Mouse (Mus musculus): ENCODE data around the gene Ubl4b. TPM values are rescaled to one million over a fixed set of nuclear protein-coding genes. Genes with fewer than 3 reads are reported as not detected.

The Ubl4b gene
- total and polyA plus RNA-seq, 2 experiments from 2014 or later, result not detected

DNA sequence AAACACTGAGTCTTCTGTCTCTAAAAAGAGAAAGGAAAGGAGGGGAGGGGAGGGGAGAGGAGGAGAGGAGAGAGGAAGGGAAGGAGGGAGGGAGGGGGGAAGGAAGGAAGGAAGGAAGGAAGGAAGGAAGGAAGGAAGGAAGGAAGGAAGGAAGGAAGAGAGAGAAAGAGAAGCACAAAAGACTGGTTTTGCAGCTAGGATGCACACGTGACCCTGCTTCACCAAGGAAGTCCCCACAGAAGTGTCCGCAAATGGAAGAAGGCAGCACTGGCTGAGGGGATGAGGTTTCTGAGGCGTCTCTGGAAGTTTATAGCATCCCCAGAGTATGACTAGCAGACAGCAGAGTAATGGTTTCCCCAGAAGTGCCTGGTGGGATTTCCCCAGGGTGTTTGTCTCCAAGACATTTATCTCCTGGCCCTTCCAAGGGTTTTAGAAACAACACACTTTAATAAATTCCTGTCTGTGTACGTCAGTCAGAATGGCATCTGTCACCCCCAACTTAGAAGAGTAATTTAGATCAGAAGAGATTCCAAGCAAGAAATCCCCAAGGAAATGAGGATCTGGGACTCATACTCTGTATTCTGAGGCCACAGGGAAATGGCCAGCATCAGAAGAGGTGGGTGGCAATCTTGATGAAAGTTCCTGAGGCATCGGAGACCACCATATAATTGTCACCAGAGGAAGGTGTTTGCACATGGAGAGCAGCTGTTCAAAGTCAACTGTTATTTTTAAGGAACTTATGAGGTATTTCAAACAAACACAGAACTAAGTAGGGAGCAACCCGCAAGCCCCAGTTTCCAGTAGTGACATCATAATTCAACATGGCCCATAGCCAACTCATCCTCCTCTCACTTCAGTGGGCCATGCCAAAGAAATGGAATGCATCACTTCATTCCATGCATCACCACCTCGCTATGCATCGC, 11.5 kb downstream of the Ubl4b start:
- Histone ChIP-seq H3K4me1 (ENCODE audit: insufficient read depth, low read length) (0 out of 2 replicates have a peak, but pooled peaks cover 13% of the 10 kb centered on the region), H3K36me3 (ENCODE audit: insufficient read depth, low read length) (no peaks in the 10 kb centered on the region), H3K9ac (replicated peaks; ENCODE audit: low read length) (no peak overlapping the region), H3K27me3 (ENCODE audit: insufficient read depth, low read length) (no peaks in the 10 kb centered on the region), H3K4me2 (ENCODE audit: low read depth, low read length) (no peak overlapping the region), H3K9me3 (ENCODE audit: low read length) (no peaks in the 10 kb centered on the region), H3K4me3 (ENCODE audit: low read length) (no peak overlapping the region), H3K27ac (no peak overlapping the region)
- ATAC-seq, result no peak
- DNase-seq (ENCODE audit: low spot score), result no peak
- 68% methylated on average over 8 of the region's 8 CpGs for WGBS
- TF ChIP-seq CTCF (IDR thresholded peaks at IDR 0.05; ENCODE audit: low read depth), result no peak

DNA sequence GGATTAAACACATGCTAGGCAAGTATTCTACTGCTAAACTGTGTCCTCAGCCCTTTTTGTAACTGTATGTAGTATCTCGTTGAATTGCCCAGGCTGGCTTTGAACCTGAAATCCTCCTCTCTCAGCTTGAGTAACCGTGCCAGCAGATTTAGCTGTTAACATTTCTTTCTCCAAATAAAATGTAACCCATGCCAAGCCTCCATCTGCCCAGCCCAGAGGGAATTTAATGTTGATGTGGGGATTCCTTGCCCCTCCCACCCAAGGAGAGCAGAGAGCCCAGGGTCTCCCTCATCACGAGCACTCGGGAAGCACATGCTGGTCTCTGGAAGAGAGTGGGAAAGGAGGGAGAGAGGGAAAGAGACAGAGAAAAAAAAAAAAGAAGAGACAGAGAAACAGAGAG, 12.3 kb downstream of the Ubl4b start:
- H3K4me2 ChIP-seq (ENCODE audit: low read depth, low read length), result no peak overlapping the region
- WGBS, result 47% methylated on average over 4 of the region's 4 CpGs
- H3K4me1 ChIP-seq (ENCODE audit: insufficient read depth, low read length), result 0 out of 2 replicates have a peak, but pooled peaks cover 7% of the 10 kb centered on the region
- no peaks in the 10 kb centered on the region for H3K27me3 ChIP-seq (ENCODE audit: insufficient read depth, low read length)
- no peaks in the 10 kb centered on the region for H3K9me3 ChIP-seq (ENCODE audit: low read length)
- no peaks in the 10 kb centered on the region for H3K36me3 ChIP-seq (ENCODE audit: insufficient read depth, low read length)
- no peak overlapping the region for H3K9ac ChIP-seq (replicated peaks; ENCODE audit: low read length)
- H3K27ac ChIP-seq, result no peak overlapping the region
- no peak overlapping the region for H3K4me3 ChIP-seq (ENCODE audit: low read length)
- ATAC-seq (no peak), DNase-seq (ENCODE audit: low spot score) (peak; percentile 40)
- TF ChIP-seq CTCF (IDR thresholded peaks at IDR 0.05; ENCODE audit: low read depth), result no peak

DNA sequence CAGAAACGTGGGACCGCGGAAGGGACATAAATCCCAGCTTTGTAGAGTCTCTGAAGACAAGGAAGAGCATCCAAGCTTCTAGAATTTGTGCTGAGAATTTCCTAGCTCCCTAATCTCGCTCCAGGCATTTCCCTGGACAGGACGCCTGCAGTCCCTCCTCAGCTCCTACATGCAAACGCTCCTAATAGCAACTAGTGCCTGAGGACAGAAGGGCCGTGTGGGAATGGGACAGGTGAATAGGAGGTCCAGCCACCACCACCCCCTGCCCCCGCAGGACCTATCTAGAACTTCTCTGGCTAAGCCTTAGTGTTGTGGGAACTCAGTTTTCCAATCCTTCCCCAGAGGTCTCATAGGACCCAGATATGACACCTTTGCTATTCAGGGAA, 17.4 kb downstream of the Ubl4b start:
- no peaks in the 10 kb centered on the region for H3K27me3 ChIP-seq (ENCODE audit: insufficient read depth, low read length)
- H3K4me1 ChIP-seq (ENCODE audit: insufficient read depth, low read length), result peaks cover 8% of the 10 kb centered on the region; the same call in 1 of the 2 replicates
- peak overlapping the region; percentile 51; the same call in 1 of the 2 replicates for H3K9ac ChIP-seq (replicated peaks; ENCODE audit: low read length)
- no peaks in the 10 kb centered on the region for H3K36me3 ChIP-seq (ENCODE audit: insufficient read depth, low read length)
- DNase-seq (ENCODE audit: low spot score) (no peak), ATAC-seq (peak; percentile 31)
- WGBS, result 17% methylated on average over 8 of the region's 8 CpGs
- peak overlapping the region; percentile 85 for H3K27ac ChIP-seq
- H3K4me2 ChIP-seq (ENCODE audit: low read depth, low read length), result peak overlapping the region; percentile 52
- TF ChIP-seq CTCF (IDR thresholded peaks at IDR 0.05; ENCODE audit: low read depth), result no peak
- H3K9me3 ChIP-seq (ENCODE audit: low read length), result no peaks in the 10 kb centered on the region
- H3K4me3 ChIP-seq (ENCODE audit: low read length), result no peak overlapping the region

- peak overlapping the region; percentile 16 for H3K4me3 ChIP-seq (ENCODE audit: low read length)
- H3K4me2 ChIP-seq (ENCODE audit: low read depth, low read length), result peak overlapping the region; percentile 52
- H3K36me3 ChIP-seq (ENCODE audit: insufficient read depth, low read length), result no peaks in the 10 kb centered on the region
- WGBS, result 1% methylated on average over 17 of the region's 17 CpGs
- peak overlapping the region; percentile 51 for H3K9ac ChIP-seq (replicated peaks; ENCODE audit: low read length)
- no peak for TF ChIP-seq CTCF (IDR thresholded peaks at IDR 0.05; ENCODE audit: low read depth)
- peaks cover 8% of the 10 kb centered on the region; the same call in 1 of the 2 replicates for H3K4me1 ChIP-seq (ENCODE audit: insufficient read depth, low read length)
- no peaks in the 10 kb centered on the region for H3K9me3 ChIP-seq (ENCODE audit: low read length)
- ATAC-seq (peak; percentile 87), DNase-seq (ENCODE audit: low spot score) (peak; percentile 82)
- H3K27me3 ChIP-seq (ENCODE audit: insufficient read depth, low read length), result no peaks in the 10 kb centered on the region
- peak overlapping the region; percentile 85 for H3K27ac ChIP-seq
These were observed 17.9 kb downstream of the Ubl4b start for GRCm38 (mm10) chr3:107536810-107537503.

DNA sequence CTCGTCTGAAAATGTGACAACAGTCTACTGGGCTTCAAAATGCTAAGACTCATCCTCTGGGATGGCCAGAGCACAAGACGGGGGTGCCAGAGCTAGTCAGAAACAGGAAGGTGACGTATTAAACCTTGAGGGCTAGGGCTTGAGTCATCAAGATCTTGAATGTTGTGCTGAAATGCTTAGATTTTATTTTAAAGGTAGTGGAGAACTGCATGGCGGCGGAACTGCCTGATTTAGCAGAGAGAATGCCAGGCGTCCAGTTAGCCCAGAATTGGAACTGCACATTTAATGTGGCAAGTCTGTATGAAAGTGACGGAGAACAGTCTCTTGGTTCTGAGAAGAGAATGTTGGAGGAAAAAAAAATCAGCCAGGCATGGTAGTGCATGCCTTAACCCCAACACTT, 19.9 kb downstream of the Ubl4b start:
- H3K27me3 ChIP-seq (ENCODE audit: insufficient read depth, low read length), result no peaks in the 10 kb centered on the region
- DNase-seq (ENCODE audit: low spot score), result no peak
- no peak overlapping the region for H3K4me2 ChIP-seq (ENCODE audit: low read depth, low read length)
- H3K36me3 ChIP-seq (ENCODE audit: insufficient read depth, low read length), result no peaks in the 10 kb centered on the region
- H3K9ac ChIP-seq (replicated peaks; ENCODE audit: low read length), result no peak overlapping the region
- H3K4me3 ChIP-seq (ENCODE audit: low read length), result no peak overlapping the region
- H3K9me3 ChIP-seq (ENCODE audit: low read length), result no peaks in the 10 kb centered on the region
- no peak for ATAC-seq
- no peak for TF ChIP-seq CTCF (IDR thresholded peaks at IDR 0.05; ENCODE audit: low read depth)
- no peak overlapping the region for H3K27ac ChIP-seq
- peaks cover 8% of the 10 kb centered on the region; the same call in 1 of the 2 replicates for H3K4me1 ChIP-seq (ENCODE audit: insufficient read depth, low read length)
- 90% methylated on average over 7 of the region's 7 CpGs for WGBS

DNA sequence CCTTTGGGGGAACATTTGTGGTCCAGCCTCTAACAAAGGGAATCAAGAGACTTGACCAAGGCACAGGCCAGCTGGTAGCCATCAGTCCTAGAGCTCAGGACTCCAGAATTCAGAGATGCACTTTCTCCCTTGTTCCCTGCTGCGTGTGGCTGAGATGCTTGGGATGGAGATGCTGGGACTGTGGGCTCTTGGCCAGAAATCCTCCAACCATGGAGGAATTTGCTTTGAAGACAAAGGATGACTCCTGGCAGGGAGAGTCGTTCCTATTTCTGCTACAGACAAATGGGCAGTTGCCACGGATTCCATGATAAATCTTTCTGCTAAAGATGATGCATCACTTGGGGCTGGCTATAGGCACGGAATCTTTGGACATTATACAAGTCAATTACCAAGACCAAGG, 21.3 kb downstream of the Ubl4b start:
- H3K36me3 ChIP-seq (ENCODE audit: insufficient read depth, low read length), result no peaks in the 10 kb centered on the region
- H3K4me2 ChIP-seq (ENCODE audit: low read depth, low read length), result no peak overlapping the region
- no peak overlapping the region for H3K4me3 ChIP-seq (ENCODE audit: low read length)
- no peak for ATAC-seq
- H3K4me1 ChIP-seq (ENCODE audit: insufficient read depth, low read length), result peaks cover 15% of the 10 kb centered on the region
- H3K27ac ChIP-seq, result no peak overlapping the region
- DNase-seq (ENCODE audit: low spot score), result no peak
- H3K9me3 ChIP-seq (ENCODE audit: low read length), result no peaks in the 10 kb centered on the region
- no peak overlapping the region for H3K9ac ChIP-seq (replicated peaks; ENCODE audit: low read length)
- 34% methylated on average over 4 of the region's 4 CpGs for WGBS
- no peaks in the 10 kb centered on the region for H3K27me3 ChIP-seq (ENCODE audit: insufficient read depth, low read length)
- TF ChIP-seq CTCF (IDR thresholded peaks at IDR 0.05; ENCODE audit: low read depth), result no peak

All from hindbrain, postnatal 0 days (tissue).